In the genomic region with DNA sequence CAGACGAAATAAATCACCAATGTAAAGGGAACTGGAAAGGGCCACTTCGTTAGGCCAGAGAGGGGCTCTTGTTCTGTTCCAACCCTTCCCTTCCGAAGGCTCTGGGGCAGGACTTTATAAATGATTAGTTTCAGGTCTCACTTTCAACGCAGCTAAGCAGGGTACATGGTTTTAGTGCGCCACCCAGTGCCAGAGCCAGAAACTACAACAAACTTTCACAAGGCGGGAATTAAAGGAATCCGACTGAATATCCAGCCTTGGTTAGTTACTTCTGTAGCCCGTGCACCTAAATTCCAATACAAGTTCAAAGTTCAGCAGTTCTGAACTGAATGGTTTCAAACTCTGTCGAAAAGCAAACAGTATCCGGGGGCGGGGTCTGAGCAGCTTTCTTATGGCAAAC, we compare ENCODE assay signal across 9 mouse cellular contexts. TPM values are rescaled to one million over a fixed set of nuclear protein-coding genes. Genes with fewer than 3 reads are reported as not detected.
A peak's percentile ranks its signal among the peaks of the same experiment; 100 is the strongest.
DNase-seq lines count a peak whose midpoint lies in the region; ATAC-seq and TF ChIP-seq lines count a peak whose summit lies in the region.
"Had no signal": no experiment of that assay in that cellular context is flagged by ENCODE, and none has a peak within 500 bp of the region (broad histone marks: within the 10 kb centered on the region; RNA-seq: fewer than 3 reads in every experiment).

No protein-coding gene starts in this region.

- TF ChIP-seq POLR2A in liver, adult 2 months (IDR thresholded peaks at IDR 0.05; ENCODE audit: extremely low read depth, insufficient read depth, low read length) = no peak
- no peak for TF ChIP-seq POLR2A in myocyte (IDR thresholded peaks at IDR 0.05; ENCODE audit: insufficient read length, low read depth)

- H3K4me2 ChIP-seq in heart, embryonic 11.5 days = peak overlapping the region; percentile 27
- H3K4me2 ChIP-seq in kidney, embryonic 15.5 days = peak overlapping the region; percentile 51
- H3K4me2 ChIP-seq in myocyte (ENCODE audit: low read depth) = peak overlapping the region; percentile 70
- peak overlapping the region; percentile 16 for H3K4me2 ChIP-seq in stomach, embryonic 16.5 days (ENCODE audit: low read depth, low read length)

- H3K4me3 ChIP-seq in embryonic facial prominence, embryonic 10.5 days = no peak overlapping the region
- no peak overlapping the region for H3K4me3 ChIP-seq in heart, embryonic 11.5 days (ENCODE audit: low read depth, low read length)
- peak overlapping the region; percentile 17; the same call in 1 of the 2 replicates for H3K4me3 ChIP-seq in kidney, embryonic 15.5 days (replicated peaks)
- H3K4me3 ChIP-seq in liver, adult 2 months (ENCODE audit: insufficient read depth, low read depth, low read length) = no peak overlapping the region
- H3K4me3 ChIP-seq in myocyte = no peak overlapping the region
- H3K4me3 ChIP-seq in stomach, embryonic 16.5 days (replicated peaks; ENCODE audit: low read length) = no peak overlapping the region
- H3K4me3 ChIP-seq: erythroblast, embryonic 14.5 days had no signal

- H3K27me3 ChIP-seq in embryonic facial prominence, embryonic 10.5 days (replicated peaks; ENCODE audit: low read depth, poor library complexity, severe bottlenecking) = peaks cover 7% of the 10 kb centered on the region
- no peaks in the 10 kb centered on the region for H3K27me3 ChIP-seq in heart, embryonic 11.5 days (ENCODE audit: control insufficient read depth, insufficient read depth, low read length)
- H3K27me3 ChIP-seq in kidney, embryonic 15.5 days = peaks cover 15% of the 10 kb centered on the region
- no peaks in the 10 kb centered on the region for H3K27me3 ChIP-seq in liver, adult 2 months (ENCODE audit: control insufficient read depth, insufficient read depth, low read length)
- no peaks in the 10 kb centered on the region for H3K27me3 ChIP-seq in myocyte (ENCODE audit: control insufficient read depth, insufficient read depth, insufficient read length)
- H3K27me3 ChIP-seq in stomach, embryonic 16.5 days (ENCODE audit: control insufficient read depth, insufficient read depth, low read length) = no peaks in the 10 kb centered on the region

- H3K79me2 ChIP-seq in liver, adult 2 months (ENCODE audit: control insufficient read depth, insufficient read depth, low read length) = no peaks in the 10 kb centered on the region
- no peaks in the 10 kb centered on the region for H3K79me2 ChIP-seq in myocyte (ENCODE audit: control insufficient read depth, insufficient read depth)

- peak; percentile 74 for DNase-seq in 416B (ENCODE audit: low read depth)
- DNase-seq in adrenal gland, adult 8-10 months = peak; percentile 40
- DNase-seq in embryonic facial prominence, embryonic 10.5 days (ENCODE audit: low spot score) = peak; percentile 85
- peak; percentile 92 for DNase-seq in liver, adult 2 months (ENCODE audit: extremely low read depth, low read depth, low spot score)

- H3K27ac ChIP-seq in embryonic facial prominence, embryonic 10.5 days (replicated peaks) = no peak overlapping the region
- no peak overlapping the region for H3K27ac ChIP-seq in heart, embryonic 11.5 days (ENCODE audit: low read depth, low read length)
- H3K27ac ChIP-seq in kidney, embryonic 15.5 days = no peak overlapping the region
- H3K27ac ChIP-seq in liver, adult 2 months (replicated peaks; ENCODE audit: insufficient read depth, low read depth, low read length) = no peak overlapping the region
- no peak overlapping the region for H3K27ac ChIP-seq in stomach, embryonic 16.5 days (ENCODE audit: low read length)

- 4% methylated on average over 11 of the region's 11 CpGs for WGBS in embryonic facial prominence, embryonic 10.5 days
- WGBS in heart, embryonic 11.5 days (ENCODE audit: insufficient replicate concordance) = 7% methylated on average over 11 of the region's 11 CpGs
- 4% methylated on average over 11 of the region's 11 CpGs for WGBS in kidney, embryonic 15.5 days
- 5% methylated on average over 11 of the region's 11 CpGs for WGBS in liver, adult 2 months
- WGBS in stomach, embryonic 16.5 days = 4% methylated on average over 11 of the region's 11 CpGs

- H3ac ChIP-seq in myocyte (ENCODE audit: control insufficient read depth, insufficient read length) = no peak overlapping the region

- no peaks in the 10 kb centered on the region for H3K36me3 ChIP-seq in embryonic facial prominence, embryonic 10.5 days (replicated peaks)
- H3K36me3 ChIP-seq in heart, embryonic 11.5 days (ENCODE audit: control insufficient read depth, insufficient read depth, low read length) = no peaks in the 10 kb centered on the region
- no peaks in the 10 kb centered on the region for H3K36me3 ChIP-seq in kidney, embryonic 15.5 days
- no peaks in the 10 kb centered on the region for H3K36me3 ChIP-seq in liver, adult 2 months (ENCODE audit: control insufficient read depth, insufficient read depth, low read length)
- no peaks in the 10 kb centered on the region for H3K36me3 ChIP-seq in myocyte (ENCODE audit: control insufficient read depth, insufficient read depth)
- no peaks in the 10 kb centered on the region for H3K36me3 ChIP-seq in stomach, embryonic 16.5 days (ENCODE audit: control insufficient read depth, insufficient read depth, low read length)

- H3K4me1 ChIP-seq in embryonic facial prominence, embryonic 10.5 days = peaks cover 17% of the 10 kb centered on the region
- no peaks in the 10 kb centered on the region for H3K4me1 ChIP-seq in heart, embryonic 11.5 days (ENCODE audit: control insufficient read depth, insufficient read depth, low read length)
- H3K4me1 ChIP-seq in kidney, embryonic 15.5 days = 0 out of 2 replicates have a peak, but pooled peaks cover 9% of the 10 kb centered on the region
- peaks cover 7% of the 10 kb centered on the region for H3K4me1 ChIP-seq in liver, adult 2 months (ENCODE audit: control insufficient read depth, insufficient read depth, low read length)
- peaks cover 8% of the 10 kb centered on the region for H3K4me1 ChIP-seq in stomach, embryonic 16.5 days (ENCODE audit: control insufficient read depth, insufficient read depth, low read length)

- H3K9me3 ChIP-seq in embryonic facial prominence, embryonic 10.5 days = no peaks in the 10 kb centered on the region
- no peaks in the 10 kb centered on the region for H3K9me3 ChIP-seq in heart, embryonic 11.5 days (replicated peaks; ENCODE audit: control insufficient read depth, low read length)
- no peaks in the 10 kb centered on the region for H3K9me3 ChIP-seq in kidney, embryonic 15.5 days (replicated peaks)
- no peaks in the 10 kb centered on the region for H3K9me3 ChIP-seq in stomach, embryonic 16.5 days (replicated peaks; ENCODE audit: control insufficient read depth, low read length)

- ATAC-seq in heart, embryonic 11.5 days (replicated peaks; ENCODE audit: insufficient number of reproducible peaks, low FRiP score, low TSS enrichment) = no peak
- peak; percentile 68 for ATAC-seq in kidney, embryonic 15.5 days (replicated peaks; ENCODE audit: low FRiP score)
- peak; percentile 12; the same call in 1 of the 2 replicates for ATAC-seq in stomach, embryonic 16.5 days (ENCODE audit: insufficient read depth, low FRiP score)

- TF ChIP-seq CTCF in liver, adult 2 months (IDR thresholded peaks at IDR 0.05; ENCODE audit: low read depth, low read length) = peak; percentile 67

- H3K9ac ChIP-seq in heart, embryonic 11.5 days (ENCODE audit: low read depth, low read length) = no peak overlapping the region
- H3K9ac ChIP-seq in kidney, embryonic 15.5 days = 0 out of 2 replicates have a peak overlapping the region, but pooled peaks have one; percentile 7
- H3K9ac ChIP-seq in liver, adult 2 months (ENCODE audit: low read depth, low read length) = no peak overlapping the region
- H3K9ac ChIP-seq in stomach, embryonic 16.5 days (ENCODE audit: low read length) = peak overlapping the region; percentile 38

TF ChIP-seq in myocyte, 11 proteins besides CTCF, POLR2A, EP300 and RAD21:
- TF ChIP-seq SRF (IDR thresholded peaks at IDR 0.05; ENCODE audit: control insufficient read depth, insufficient read length, low read depth) (no peak), E2F4 (IDR thresholded peaks at IDR 0.05; ENCODE audit: insufficient read depth) (no peak), TCF3 (IDR thresholded peaks at IDR 0.05; ENCODE audit: insufficient read length, low read depth) (no peak), MYOG (IDR thresholded peaks at IDR 0.05; ENCODE audit: control insufficient read depth in 1 of 3, insufficient read depth in 1 of 3, insufficient read length in 2 of 3, low read depth in 2 of 3) (no peak), REST (IDR thresholded peaks at IDR 0.05; ENCODE audit: insufficient read depth, insufficient read length) (no peak), MAX (IDR thresholded peaks at IDR 0.05; ENCODE audit: low read depth) (no peak), POLR2AphosphoS2 (IDR thresholded peaks at IDR 0.05; ENCODE audit: insufficient read length, low read depth) (no peak), TCF12 (IDR thresholded peaks at IDR 0.05; ENCODE audit: insufficient read depth, poor library complexity, severe bottlenecking) (no peak), MYOD1 (IDR thresholded peaks at IDR 0.05; ENCODE audit: control insufficient read depth in 1 of 3, insufficient read length in 2 of 3, low read depth in 2 of 3) (no peak), CEBPB (IDR thresholded peaks at IDR 0.05; ENCODE audit: insufficient read depth, poor library complexity, severe bottlenecking) (no peak), USF1 (IDR thresholded peaks at IDR 0.05; ENCODE audit: low read depth) (no peak)

RNA-seq across cellular contexts. Expression of a gene that starts 9.2 kb away (rescaled TPM):
- total RNA-seq in adrenal gland, adult 8-10 months (2022) = 1 to 10 TPM in 1 of 4 experiments, under 1 TPM in 2, not detected in 1; 0.23 to 1.0 (median 0.24) TPM
- not detected in 2 replicates for polyA plus RNA-seq in embryonic facial prominence, embryonic 10.5 days (2016; fragmentation: Nextera tagmentation; extraction: Ambion mirVana)
- polyA plus RNA-seq in heart, embryonic 11.5 days (2014; fragmentation: Nextera tagmentation; extraction: Ambion mirVana) = not detected in 2 replicates
- not detected in 2 replicates for polyA plus RNA-seq in kidney, embryonic 15.5 days (2015; fragmentation: Nextera tagmentation; extraction: Ambion mirVana)
- total RNA-seq in liver, adult 2 months (2014; rRNA removed) = not detected in 2 replicates
- polyA plus RNA-seq in liver, adult 2 months (2012; rRNA removed) = not detected in 2 replicates
- polyA plus RNA-seq in myocyte (2012; fragmentation: generic; extraction: Trizol) = not detected
- 0.08 and 0.27 TPM in 2 replicates for polyA plus RNA-seq in stomach, embryonic 16.5 days (2015; fragmentation: Nextera tagmentation; extraction: Ambion mirVana)
- polyA plus RNA-seq: erythroblast, embryonic 14.5 days had no signal

RNA-seq across cellular contexts. Expression of a gene that starts 49.8 kb away (rescaled TPM):
- 10 to 100 TPM in 3 of 4 experiments, 1 to 10 TPM in 1; 9.0 to 66.5 (median 39.1) TPM for total RNA-seq in adrenal gland, adult 8-10 months (2022)
- polyA plus RNA-seq in embryonic facial prominence, embryonic 10.5 days (2016; fragmentation: Nextera tagmentation; extraction: Ambion mirVana) = 23.4 and 24.7 TPM in 2 replicates
- 31.8 and 32.9 TPM in 2 replicates for polyA plus RNA-seq in heart, embryonic 11.5 days (2014; fragmentation: Nextera tagmentation; extraction: Ambion mirVana)
- 12.5 and 13.9 TPM in 2 replicates for polyA plus RNA-seq in kidney, embryonic 15.5 days (2015; fragmentation: Nextera tagmentation; extraction: Ambion mirVana)
- total RNA-seq in liver, adult 2 months (2014; rRNA removed) = 34.8 and 41.3 TPM in 2 replicates
- 22.1 and 24.7 TPM in 2 replicates for polyA plus RNA-seq in liver, adult 2 months (2012; rRNA removed)
- polyA plus RNA-seq in myocyte (2012; fragmentation: generic; extraction: Trizol) = 9.5 TPM
- polyA plus RNA-seq in stomach, embryonic 16.5 days (2015; fragmentation: Nextera tagmentation; extraction: Ambion mirVana) = 15.6 and 18.0 TPM in 2 replicates

Comparison
In these comparisons a context has a peak if more than half of its experiments do, and no peak if none do; other contexts are left out.
1. DNase-seq: peak in every context shown above with its lines; median percentile 92 in liver, adult 2 months; 85 in embryonic facial prominence, embryonic 10.5 days; 74 in 416B; 40 in adrenal gland, adult 8-10 months.
2. H3K4me2 ChIP-seq: peak in every context shown above with its lines; median percentile 70 in myocyte; 51 in kidney, embryonic 15.5 days; 27 in heart, embryonic 11.5 days; 16 in stomach, embryonic 16.5 days.
3. H3K9ac ChIP-seq: peak in kidney, embryonic 15.5 days (single experiment) and stomach, embryonic 16.5 days (single experiment); none in heart, embryonic 11.5 days (single experiment) and liver, adult 2 months (single experiment).